In genomic region chr8:120436491-120437030, GRCm38 (mm10) we compare ENCODE assay signal across 11 mouse cellular contexts.
DNase-seq lines count a peak whose midpoint lies in the region; ATAC-seq lines count a peak whose summit lies in the region.
"Had no signal": no experiment of that assay in that cellular context is flagged by ENCODE, and none has a peak within 500 bp of the region (broad histone marks: within the 10 kb centered on the region; RNA-seq: fewer than 3 reads in every experiment).

No protein-coding gene starts in this region.

- no peak overlapping the region for H3K27ac ChIP-seq in kidney, embryonic 14.5 days (ENCODE audit: low read depth, low read length)
- H3K27ac ChIP-seq: heart, embryonic 15.5 days had no signal

- no peak overlapping the region for H3K4me3 ChIP-seq in kidney, embryonic 14.5 days (ENCODE audit: low read length)
- H3K4me3 ChIP-seq: heart, embryonic 15.5 days had no signal

- no peak for ATAC-seq in kidney, embryonic 14.5 days (ENCODE audit: low FRiP score, low TSS enrichment)

- peaks cover 54% of the 10 kb centered on the region for H3K4me1 ChIP-seq in kidney, embryonic 14.5 days (ENCODE audit: control insufficient read depth, insufficient read depth, low read length)

- H3K4me2 ChIP-seq in kidney, embryonic 14.5 days (replicated peaks; ENCODE audit: low read depth, low read length): no peak overlapping the region
- H3K4me2 ChIP-seq: heart, embryonic 15.5 days had no signal

- H3K9ac ChIP-seq in kidney, embryonic 14.5 days (ENCODE audit: low read depth, low read length): 0 out of 2 replicates have a peak overlapping the region, but pooled peaks have one; percentile 7
- H3K9ac ChIP-seq: heart, embryonic 15.5 days had no signal

- peaks cover 6% of the 10 kb centered on the region for H3K27me3 ChIP-seq in kidney, embryonic 14.5 days (ENCODE audit: control insufficient read depth, insufficient read depth, low read length)
- H3K27me3 ChIP-seq: heart, embryonic 15.5 days had no signal

- peak; percentile 13 to 67 for DNase-seq in adrenal gland, adult (ENCODE audit: inconsistent age in 2 of 2, low spot score in 1 of 2)
- DNase-seq in adrenal gland, adult 18-20 months (ENCODE audit: low spot score in 2 of 2): no peak
- DNase-seq in kidney, postnatal 14 days: no peak
- peak; percentile 83 for DNase-seq in 416B (ENCODE audit: low read depth)
- DNase-seq in induced T-regulatory cell, adult 2 months (ENCODE audit: low read depth): peak; percentile 65
- no peak for DNase-seq in embryo, embryonic 11 days
- no peak for DNase-seq in layer of hippocampus, adult 11-12 months (ENCODE audit: low spot score)
- DNase-seq: kidney, adult 2 months; lung, postnatal 14 days had no signal

- 49% methylated on average over 4 of the region's 5 CpGs for WGBS in kidney, embryonic 14.5 days

- no peaks in the 10 kb centered on the region for H3K36me3 ChIP-seq in kidney, embryonic 14.5 days (ENCODE audit: control insufficient read depth, insufficient read depth, low read length)
- H3K36me3 ChIP-seq: heart, embryonic 15.5 days had no signal

- H3K9me3 ChIP-seq in kidney, embryonic 14.5 days (ENCODE audit: control insufficient read depth, low read length): no peaks in the 10 kb centered on the region
- H3K9me3 ChIP-seq: heart, embryonic 15.5 days had no signal

Comparison
In these comparisons a context has a peak if more than half of its experiments do, and no peak if none do; other contexts are left out.
1. DNase-seq: peak in adrenal gland, adult (2 of 2), 416B (single experiment) and induced T-regulatory cell, adult 2 months (single experiment); none in adrenal gland, adult 18-20 months (0 of 2), kidney, postnatal 14 days (single experiment), embryo, embryonic 11 days (single experiment) and layer of hippocampus, adult 11-12 months (single experiment).